Mouse (Mus musculus) heart, adult 11 months (tissue): ENCODE data around the gene Drc7.
A peak's percentile ranks its signal among the peaks of the same experiment; 100 is the strongest.
"Not testable (repeated sequence)": the region's sequence is repeated elsewhere in the genome, so short reads cannot be mapped to it uniquely, and the experiment has no call there.

Experiments
- DNase-seq: peaks from one replicate; pipeline ENCODE4 v3.0.0; 2022

The Drc7 gene

GRCm38 (mm10) chr8:95054927-95055510 lies at the start of gene Drc7:
Drc7 (plus strand) TSS chr8:95055103.
- DNase-seq, result no peak

- DNase-seq, result peak; percentile 92
These were observed 42.4 kb upstream of the Drc7 start for GRCm38 (mm10) chr8:95012442-95012919.

- DNase-seq, result peak; percentile 92
These were observed 39.0 kb upstream of the Drc7 start for GRCm38 (mm10) chr8:95015866-95016265.

- peak; percentile 79 for DNase-seq
These were observed 38.2 kb upstream of the Drc7 start for GRCm38 (mm10) chr8:95016684-95017083.

GRCm38 (mm10) chr8:95017451-95017850 lies 37.5 kb upstream of the Drc7 start, which contains the start of gene Adgrg3:
Adgrg3 (plus strand) TSS chr8:95017692.
- no peak for DNase-seq

- DNase-seq, result no peak
These were observed 36.8 kb upstream of the Drc7 start for GRCm38 (mm10) chr8:95017969-95018635.

GRCm38 (mm10) chr8:95020293-95020777 lies 34.6 kb upstream of the Drc7 start:
- peak; percentile 96 for DNase-seq

GRCm38 (mm10) chr8:95020821-95021220 lies 34.1 kb upstream of the Drc7 start:
- no peak for DNase-seq

GRCm38 (mm10) chr8:95023201-95023600 lies 31.7 kb upstream of the Drc7 start:
- no peak for DNase-seq

- DNase-seq, result no peak
These were observed 30.5 kb upstream of the Drc7 start for GRCm38 (mm10) chr8:95024387-95024786.

- no peak for DNase-seq
These were observed 29.5 kb upstream of the Drc7 start for GRCm38 (mm10) chr8:95025421-95025820.

- not testable (repeated sequence) for DNase-seq
These were observed 26.5 kb upstream of the Drc7 start for GRCm38 (mm10) chr8:95028391-95028790.

GRCm38 (mm10) chr8:95037106-95037925 lies 17.6 kb upstream of the Drc7 start:
- DNase-seq, result peak; percentile 95

GRCm38 (mm10) chr8:95041883-95042784 lies 12.8 kb upstream of the Drc7 start:
- DNase-seq, result no peak

- no peak for DNase-seq
These were observed 10.1 kb upstream of the Drc7 start for GRCm38 (mm10) chr8:95044811-95045210.

- DNase-seq, result peak; percentile 94
These were observed 7.9 kb upstream of the Drc7 start for GRCm38 (mm10) chr8:95046982-95047381.

- DNase-seq, result no peak
These were observed 6.8 kb upstream of the Drc7 start for GRCm38 (mm10) chr8:95047884-95048680.

GRCm38 (mm10) chr8:95049636-95050035 lies 5.3 kb upstream of the Drc7 start:
- DNase-seq, result no peak

- no peak for DNase-seq
These were observed 465 bp upstream of the Drc7 start for GRCm38 (mm10) chr8:95054438-95054837.

- DNase-seq, result no peak
These were observed 1.5 kb downstream of the Drc7 start for GRCm38 (mm10) chr8:95056414-95056813.

GRCm38 (mm10) chr8:95058661-95059060 lies 3.8 kb downstream of the Drc7 start:
- DNase-seq, result no peak
